Mouse (Mus musculus) heart, adult 9 months (tissue): ENCODE measurements around the gene 4933428M09Rik.
"Not testable (repeated sequence)": the region's sequence is repeated elsewhere in the genome, so short reads cannot be mapped to it uniquely, and the experiment has no call there.

Source experiments
- DNase-seq, 2 experiments: peaks; one replicate each; pipeline ENCODE4 v3.0.0; 2022; ENCODE audit warnings: low spot score in 2 of 2

Gene 4933428M09Rik

DNA sequence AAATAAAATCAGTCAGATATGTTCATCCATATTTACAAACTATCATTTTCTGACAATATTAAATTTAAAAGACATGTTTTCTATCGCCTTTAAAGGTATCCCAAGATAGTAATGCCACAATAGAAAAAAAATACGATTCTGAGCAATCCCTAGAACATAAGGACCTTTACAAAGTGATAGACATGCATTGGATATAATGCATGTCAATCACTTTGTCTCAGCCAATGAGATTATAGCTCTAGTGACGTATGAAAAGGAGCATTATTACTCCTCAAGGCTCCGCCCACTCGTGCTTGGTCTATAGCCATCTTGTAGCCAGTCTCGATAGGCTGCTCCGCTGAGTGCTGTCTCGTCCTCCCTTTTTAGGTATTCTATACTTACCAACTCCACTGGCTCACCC lies at the start of gene 4933428M09Rik:
TSS of gene 4933428M09Rik (plus strand) at position 301 of the 400 bp plus-strand sequence.
- DNase-seq: no peak

- peak; percentile 11 to 27 for DNase-seq
Measured at GRCm38 (mm10) chrX:139134031-139134430, 45.0 kb upstream of the 4933428M09Rik start.

DNA sequence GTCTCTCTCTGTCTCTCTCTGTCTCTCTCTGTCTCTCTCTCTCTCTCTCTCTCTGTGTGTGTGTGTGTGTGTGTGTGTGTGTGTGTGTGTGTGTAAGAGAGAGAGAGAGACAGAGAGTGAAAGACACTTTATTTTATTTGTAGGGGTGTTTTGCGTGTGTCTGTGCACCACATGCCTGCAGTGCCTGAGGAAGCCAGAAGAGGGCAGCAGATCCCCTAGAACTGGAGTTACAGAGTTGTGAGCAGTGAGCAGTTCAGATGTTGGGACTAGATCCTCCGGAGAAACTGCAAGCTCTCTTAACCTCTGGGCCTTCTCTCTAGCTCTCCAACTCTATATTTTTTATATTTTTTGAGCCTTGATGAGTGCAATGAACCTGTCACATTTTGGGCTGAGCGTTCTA lies 12.5 kb downstream of the 4933428M09Rik start:
- DNase-seq: not testable (repeated sequence)

GRCm38 (mm10) chrX:139194572-139195279 lies 15.7 kb downstream of the 4933428M09Rik start:
- no peak for DNase-seq

DNA sequence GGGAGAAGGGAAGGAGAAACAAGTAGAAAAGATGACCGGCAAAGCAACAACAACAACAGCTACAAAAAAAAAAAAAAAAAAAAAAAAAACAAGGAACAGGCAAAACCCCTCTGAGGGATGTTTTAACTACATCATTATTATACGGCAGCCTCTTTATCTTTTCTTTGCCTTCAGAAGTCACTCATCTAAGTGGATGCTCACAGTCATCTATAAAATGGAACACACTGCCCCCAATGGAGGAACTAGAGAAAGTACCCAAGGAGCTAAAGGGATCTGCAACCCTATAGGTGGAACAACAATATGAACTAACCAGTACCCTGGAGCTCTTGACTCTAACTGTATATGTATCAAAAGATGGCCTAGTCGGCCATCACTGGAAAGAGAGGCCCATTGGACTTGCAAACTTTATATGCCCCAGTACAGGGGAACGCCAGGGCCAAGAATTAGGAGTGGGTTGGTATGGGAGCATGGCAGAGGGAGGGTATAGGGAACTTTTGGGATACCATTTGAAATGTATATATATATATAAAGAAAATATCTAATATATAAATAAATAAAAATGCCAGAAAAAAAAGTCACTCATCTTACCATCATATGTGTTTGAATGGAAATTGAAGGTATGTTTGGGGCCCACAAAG lies 30.3 kb downstream of the 4933428M09Rik start:
- not testable (repeated sequence) for DNase-seq

- DNase-seq: peak; percentile 34
Measured at GRCm38 (mm10) chrX:139209829-139210225, 30.8 kb downstream of the 4933428M09Rik start, which contains the start of gene Mum1l1. Mum1l1 (plus strand) TSS chrX:139210042.

GRCm38 (mm10) chrX:139214765-139215164 lies 35.7 kb downstream of the 4933428M09Rik start:
- no peak for DNase-seq

GRCm38 (mm10) chrX:139216409-139216808 lies 37.4 kb downstream of the 4933428M09Rik start:
- no peak for DNase-seq

DNA sequence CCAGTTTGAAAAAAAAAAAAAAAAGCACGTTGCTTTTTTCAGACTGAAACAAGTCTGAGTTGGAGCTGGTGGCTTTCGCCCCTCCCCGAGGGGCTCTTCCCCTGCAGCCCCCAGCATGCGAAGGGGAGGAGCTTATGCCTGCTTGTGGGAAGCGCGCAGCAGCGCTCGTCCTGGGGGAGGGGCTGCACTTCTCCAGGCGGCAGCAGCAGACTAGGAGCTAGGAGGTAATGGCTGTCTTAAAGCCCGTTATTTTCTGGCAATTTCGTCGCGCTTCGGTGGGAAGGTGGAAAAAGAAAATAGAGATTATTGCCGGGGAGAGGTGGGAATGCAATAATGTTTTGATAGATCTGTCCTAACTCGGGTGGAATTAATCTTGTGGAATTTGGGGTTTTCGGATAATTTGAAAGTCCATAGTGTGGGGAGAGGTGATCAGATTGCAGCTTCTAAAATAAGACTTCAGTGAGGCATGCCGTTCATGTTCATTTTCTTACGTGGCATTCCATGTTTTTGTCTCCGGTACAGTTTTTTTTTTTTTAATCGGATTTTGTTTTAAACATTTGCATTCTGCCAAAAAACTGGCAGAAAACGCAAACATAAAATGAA lies 38.1 kb downstream of the 4933428M09Rik start:
- peak in 1 of 2 experiments; percentile 10 for DNase-seq

GRCm38 (mm10) chrX:139217776-139218175 lies 38.7 kb downstream of the 4933428M09Rik start:
- no peak for DNase-seq

- DNase-seq: peak in 1 of 2 experiments; percentile 22
Measured at GRCm38 (mm10) chrX:139219017-139219416, 40.0 kb downstream of the 4933428M09Rik start.

DNA sequence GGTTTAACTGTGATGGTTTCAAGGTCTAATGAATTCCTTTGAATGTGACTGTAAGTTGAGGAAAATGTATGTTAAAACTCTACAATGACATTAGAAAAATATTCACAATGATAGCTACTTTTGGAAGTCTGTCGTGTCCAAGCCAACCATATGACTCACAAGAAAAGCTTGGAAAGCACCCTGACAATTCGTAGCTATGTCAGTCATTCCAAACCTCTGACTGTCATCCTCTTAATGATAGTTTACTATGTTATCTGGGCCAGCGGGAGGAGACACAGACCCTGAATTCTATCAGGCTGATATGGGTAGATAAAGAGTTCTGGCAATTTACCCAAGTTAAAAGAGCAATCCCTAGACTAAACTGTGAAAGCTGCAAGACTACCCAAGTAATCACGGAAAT lies 41.8 kb downstream of the 4933428M09Rik start:
- DNase-seq: no peak

DNA sequence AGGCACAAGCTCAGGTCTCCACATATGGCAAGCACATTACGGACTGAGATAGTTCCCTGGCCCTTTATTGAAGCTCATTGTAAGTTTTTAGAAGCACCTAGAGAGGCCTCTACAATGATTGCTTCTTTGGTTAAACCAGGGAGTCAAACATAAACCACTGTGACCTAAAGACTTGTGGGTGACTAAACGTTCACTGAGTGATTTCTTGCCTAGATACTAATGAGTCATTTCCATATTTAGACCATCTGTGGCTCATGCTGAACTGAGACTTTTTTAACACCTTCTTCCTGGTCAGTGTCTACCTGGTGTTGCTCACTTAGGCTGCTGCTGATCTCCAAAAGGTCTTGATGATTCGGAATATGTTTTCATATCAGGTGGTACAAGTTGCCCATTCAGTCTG lies 42.9 kb downstream of the 4933428M09Rik start:
- no peak for DNase-seq
